Mouse (Mus musculus) limb, embryonic 10.5 days (tissue): ENCODE results near the gene Csad. TPM values are rescaled to one million over a fixed set of nuclear protein-coding genes. Genes with fewer than 3 reads are reported as not detected.
"Not testable (repeated sequence)": the region's sequence is repeated elsewhere in the genome, so short reads cannot be mapped to it uniquely, and the experiment has no call there.

Experiments used
- DNase-seq: peaks from one replicate; pipeline ENCODE4 v3.0.0-alpha.2; 2017; ENCODE audit warnings: low spot score
- H3K27ac ChIP-seq: fragments of 300-500 bp; sonication (generic); 2 replicates; pipeline ENCODE4 v1.5.1; 2016; ENCODE audit warnings: mild to moderate bottlenecking
- H3K27me3 ChIP-seq: fragments of 300-500 bp; sonication (generic); 2 replicates; pipeline ENCODE4 v1.6.1; 2016; ENCODE audit warnings: low read depth, mild to moderate bottlenecking; ENCODE audit not compliant: poor library complexity, severe bottlenecking
- H3K36me3 ChIP-seq: fragments of 300-500 bp; sonication (generic); 2 replicates; pipeline ENCODE4 v1.6.1; 2016; ENCODE audit warnings: mild to moderate bottlenecking, moderate library complexity
- H3K4me1 ChIP-seq: fragments of 300-500 bp; sonication (generic); 2 replicates; pipeline ENCODE4 v1.6.1; 2016
- H3K4me3 ChIP-seq: fragments of 300-500 bp; sonication (generic); 2 replicates; pipeline ENCODE4 v1.5.1; 2016; ENCODE audit warnings: mild to moderate bottlenecking, moderate library complexity
- H3K9me3 ChIP-seq: fragments of 300-500 bp; sonication (generic); replicated peaks from 2 replicates; pipeline ENCODE4 v1.6.1; 2016; ENCODE audit warnings: mild to moderate bottlenecking
- WGBS: fragments of 180-500 bp; shearing (Covaris S2); methylation state at CpG from one replicate; pipeline ENCODE4 v1.1.7; 2016; 5-methylcytosine and 5-hydroxymethylcytosine counted together
- polyA plus RNA-seq: library from polyadenylated mRNA; unstranded; fragments of >200 nt; fragmentation: Nextera tagmentation; extraction: Ambion mirVana; gene quantifications from 2 replicates; pipeline ENCODE4 v1.2.1, GENCODE M21; 2016

Csad gene
- polyA plus RNA-seq, 1 experiment from 2014 or later, result 55.0 TPM

GRCm38 (mm10) chr15:102225619-102226018 lies 21.1 kb upstream of the Csad start:
- Histone ChIP-seq H3K4me1 (peaks cover 15% of the 10 kb centered on the region), H3K27me3 (peaks cover 32% of the 10 kb centered on the region)
- DNase-seq, H3K4me3 ChIP-seq, H3K27ac ChIP-seq, H3K9me3 ChIP-seq, H3K36me3 ChIP-seq: not testable (repeated sequence)
- WGBS, result 78% methylated on average over 6 of the region's 6 CpGs

DNA sequence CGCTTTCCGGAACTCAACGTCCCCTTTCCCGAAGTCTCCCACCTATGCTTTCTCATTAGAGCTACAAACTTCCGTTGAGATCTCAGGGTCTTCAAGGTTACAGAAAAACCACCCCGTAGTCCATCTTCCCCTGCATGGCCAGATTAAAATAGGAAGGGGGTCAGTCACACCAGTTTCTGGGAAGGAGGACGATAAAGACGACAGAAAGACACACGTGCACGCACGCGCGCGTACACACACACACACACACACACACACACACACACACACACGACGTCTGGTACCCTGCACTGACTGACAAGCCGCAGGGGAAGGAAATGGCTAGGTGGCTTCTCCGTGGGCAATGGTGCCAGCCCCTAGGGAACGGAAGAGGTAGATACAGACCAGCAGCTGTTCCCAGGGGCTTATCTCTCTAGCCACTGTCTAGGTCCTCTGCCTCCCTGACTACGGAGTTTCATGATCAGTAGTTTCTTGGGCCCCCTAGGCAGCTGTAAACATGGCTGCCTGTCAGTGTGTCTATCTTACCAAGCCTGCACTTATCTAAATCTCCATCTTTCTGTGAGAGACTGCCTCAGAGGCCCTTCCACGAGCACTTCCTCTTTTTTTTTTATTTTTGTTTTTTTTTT lies 20.6 kb upstream of the Csad start:
- peak overlapping the region; percentile 58 for H3K4me3 ChIP-seq
- no peaks in the 10 kb centered on the region for H3K36me3 ChIP-seq
- DNase-seq, result no peak
- WGBS, result 19% methylated on average over 21 of the region's 21 CpGs
- no peaks in the 10 kb centered on the region for H3K9me3 ChIP-seq
- H3K27ac ChIP-seq, result peak overlapping the region; percentile 78
- H3K27me3 ChIP-seq, result peaks cover 32% of the 10 kb centered on the region
- H3K4me1 ChIP-seq, result peaks cover 15% of the 10 kb centered on the region

- H3K9me3 ChIP-seq, result no peaks in the 10 kb centered on the region
- H3K27ac ChIP-seq, result peak overlapping the region; percentile 78
- 3% methylated on average over 43 of the region's 43 CpGs for WGBS
- H3K36me3 ChIP-seq, result no peaks in the 10 kb centered on the region
- H3K4me1 ChIP-seq, result peaks cover 15% of the 10 kb centered on the region
- peak; percentile 89 for DNase-seq
- H3K4me3 ChIP-seq, result peak overlapping the region; percentile 58
- H3K27me3 ChIP-seq, result peaks cover 32% of the 10 kb centered on the region
Measured at GRCm38 (mm10) chr15:102224186-102224991, 19.9 kb upstream of the Csad start.

DNA sequence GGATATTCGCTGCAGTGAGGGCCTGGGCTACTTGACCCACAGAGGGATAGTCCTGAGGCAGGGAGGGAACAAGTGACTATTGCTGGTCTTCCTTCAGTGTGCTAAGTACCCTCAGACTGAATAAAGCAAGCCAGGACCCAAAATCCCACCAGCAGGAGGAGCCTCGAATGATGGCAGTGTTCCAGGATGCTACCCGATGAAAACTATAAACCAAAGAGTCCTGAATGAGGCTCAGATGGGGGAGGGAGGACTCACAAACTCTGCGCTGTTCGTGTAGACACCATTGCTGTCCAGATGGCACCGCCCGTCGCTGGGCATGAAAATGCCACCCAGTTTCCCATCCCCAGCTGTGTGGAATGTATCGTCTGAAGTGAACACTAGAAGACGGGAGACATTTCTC lies 17.9 kb upstream of the Csad start:
- H3K9me3 ChIP-seq, result no peaks in the 10 kb centered on the region
- H3K4me1 ChIP-seq, result peaks cover 15% of the 10 kb centered on the region
- no peak overlapping the region for H3K27ac ChIP-seq
- no peak for DNase-seq
- peaks cover 32% of the 10 kb centered on the region for H3K27me3 ChIP-seq
- 71% methylated on average over 10 of the region's 10 CpGs for WGBS
- H3K36me3 ChIP-seq, result peaks cover 6% of the 10 kb centered on the region
- no peak overlapping the region for H3K4me3 ChIP-seq

GRCm38 (mm10) chr15:102217325-102217724 lies 12.8 kb upstream of the Csad start:
- Histone ChIP-seq H3K4me1 (peaks cover 2% of the 10 kb centered on the region; the same call in 1 of the 2 replicates), H3K9me3 (no peaks in the 10 kb centered on the region), H3K4me3 (no peak overlapping the region), H3K36me3 (peaks cover 55% of the 10 kb centered on the region), H3K27me3 (peaks cover 8% of the 10 kb centered on the region), H3K27ac (no peak overlapping the region)
- DNase-seq, result no peak
- 84% methylated on average over 7 of the region's 7 CpGs for WGBS

- no peak overlapping the region for H3K27ac ChIP-seq
- H3K4me3 ChIP-seq, result no peak overlapping the region
- H3K36me3 ChIP-seq, result peaks cover 62% of the 10 kb centered on the region
- no peaks in the 10 kb centered on the region for H3K9me3 ChIP-seq
- no peak for DNase-seq
- 87% methylated on average over 16 of the region's 16 CpGs for WGBS
- peaks cover under 1% of the 10 kb centered on the region; the same call in 1 of the 2 replicates for H3K27me3 ChIP-seq
- H3K4me1 ChIP-seq, result peaks cover 2% of the 10 kb centered on the region; the same call in 1 of the 2 replicates
Measured at GRCm38 (mm10) chr15:102216459-102217228, 12.1 kb upstream of the Csad start.

DNA sequence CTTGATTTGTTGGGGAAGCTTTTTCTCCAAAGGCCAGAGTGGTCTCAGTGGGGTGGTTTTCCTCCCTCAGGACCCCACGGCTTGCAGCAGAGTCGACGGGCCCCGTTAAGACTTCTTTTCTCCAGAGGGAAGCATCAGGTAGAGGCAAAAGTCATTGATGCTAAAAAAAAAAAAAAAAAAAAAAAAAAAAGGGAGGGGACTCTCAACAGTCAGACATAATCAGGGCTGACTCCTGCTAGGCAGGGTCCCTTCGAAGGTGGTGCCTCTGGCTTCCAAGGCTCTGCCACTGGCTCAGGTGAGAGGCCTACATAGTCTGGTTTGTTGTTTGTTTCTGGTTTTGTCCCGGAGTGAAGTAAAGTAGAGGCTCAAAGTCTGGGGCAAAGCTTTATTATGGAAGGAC lies 11.1 kb upstream of the Csad start:
- Histone ChIP-seq H3K36me3 (peaks cover 72% of the 10 kb centered on the region), H3K4me3 (no peak overlapping the region), H3K27me3 (no peaks in the 10 kb centered on the region), H3K27ac (no peak overlapping the region), H3K9me3 (no peaks in the 10 kb centered on the region), H3K4me1 (peaks cover 2% of the 10 kb centered on the region; the same call in 1 of the 2 replicates)
- no peak for DNase-seq
- WGBS, result 73% methylated on average over 6 of the region's 6 CpGs

DNA sequence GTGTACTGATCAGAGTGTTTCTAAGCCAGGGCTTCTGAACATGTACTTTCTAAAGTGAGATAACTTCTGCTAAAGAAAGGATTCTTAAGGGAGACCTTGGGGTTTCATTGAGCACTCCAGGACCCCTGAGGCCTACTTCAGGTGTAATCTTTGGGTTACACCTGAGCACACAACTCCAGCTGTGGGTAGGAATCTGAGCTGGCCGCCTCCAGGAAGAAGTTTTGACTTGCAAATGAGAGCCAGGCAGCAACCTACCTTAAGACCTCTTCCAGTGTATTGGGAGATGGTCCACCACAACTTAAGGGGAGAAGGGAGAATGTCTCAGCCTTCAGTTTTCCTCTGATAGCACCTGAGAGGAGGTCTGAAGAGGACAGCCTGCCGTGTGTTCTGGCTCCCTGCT lies 9.6 kb upstream of the Csad start:
- Histone ChIP-seq H3K27me3 (no peaks in the 10 kb centered on the region), H3K27ac (no peak overlapping the region), H3K4me3 (no peak overlapping the region), H3K9me3 (no peaks in the 10 kb centered on the region), H3K4me1 (peaks cover 2% of the 10 kb centered on the region; the same call in 1 of the 2 replicates), H3K36me3 (peaks cover 87% of the 10 kb centered on the region)
- WGBS, result 62% methylated on average over 2 of the region's 2 CpGs
- DNase-seq, result no peak

DNA sequence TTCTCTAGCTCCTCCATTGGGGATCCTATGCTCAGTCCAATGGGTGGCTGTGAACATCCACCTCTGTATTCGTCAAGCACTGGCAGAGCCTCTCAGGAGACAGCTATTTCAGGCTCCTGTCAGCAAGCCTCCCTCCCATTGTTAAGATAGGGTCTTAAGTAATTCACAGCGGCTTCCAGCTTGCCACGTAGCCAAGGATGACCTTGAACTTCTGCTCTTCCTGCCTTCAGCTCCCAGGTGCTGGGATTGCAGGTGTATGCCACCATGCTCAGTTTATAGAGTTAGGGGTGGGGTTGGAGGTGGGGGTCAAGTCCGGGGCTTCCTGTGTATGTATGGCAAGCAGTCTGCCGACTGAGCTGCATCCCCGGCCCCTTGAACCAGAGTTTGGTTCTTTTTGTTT lies 7.4 kb upstream of the Csad start:
- 88% methylated on average over 6 of the region's 6 CpGs for WGBS
- no peak for DNase-seq
- Histone ChIP-seq H3K4me3 (no peak overlapping the region), H3K36me3 (peaks cover 99% of the 10 kb centered on the region), H3K27ac (no peak overlapping the region), H3K27me3 (no peaks in the 10 kb centered on the region), H3K4me1 (peaks cover under 1% of the 10 kb centered on the region; the same call in 1 of the 2 replicates), H3K9me3 (no peaks in the 10 kb centered on the region)

DNA sequence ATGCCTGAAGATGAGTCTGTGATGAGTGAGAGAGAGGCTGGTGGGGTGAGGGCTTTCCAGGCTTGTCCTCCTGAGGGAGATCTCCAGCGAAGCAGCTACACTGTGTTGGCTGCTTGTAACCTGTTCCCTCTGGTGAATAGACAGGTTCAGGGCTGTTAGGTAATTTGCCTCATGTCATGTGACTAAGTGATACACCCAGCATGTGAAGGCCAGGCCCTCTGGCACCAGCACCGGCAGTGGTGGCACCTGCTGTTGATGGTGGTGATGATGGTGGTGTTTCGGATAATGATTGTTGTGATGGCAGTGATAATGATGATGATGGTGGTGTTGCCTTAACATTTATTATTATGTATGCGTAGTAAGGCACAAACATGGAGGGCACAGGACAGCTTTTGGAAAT lies 6.3 kb upstream of the Csad start:
- H3K4me1 ChIP-seq, result peaks cover 1% of the 10 kb centered on the region
- WGBS, result 96% methylated on average over 4 of the region's 4 CpGs
- H3K36me3 ChIP-seq, result peaks cover 98% of the 10 kb centered on the region
- no peaks in the 10 kb centered on the region for H3K9me3 ChIP-seq
- no peak overlapping the region for H3K4me3 ChIP-seq
- DNase-seq, result no peak
- no peak overlapping the region for H3K27ac ChIP-seq
- no peaks in the 10 kb centered on the region for H3K27me3 ChIP-seq

GRCm38 (mm10) chr15:102209114-102209513 lies 4.6 kb upstream of the Csad start:
- 87% methylated on average over 8 of the region's 8 CpGs for WGBS
- H3K36me3 ChIP-seq, result peaks cover 96% of the 10 kb centered on the region

GRCm38 (mm10) chr15:102208092-102208561 lies 3.6 kb upstream of the Csad start:
- WGBS, result 89% methylated on average over 9 of the region's 9 CpGs
- H3K4me1 ChIP-seq, result peaks cover 19% of the 10 kb centered on the region
- H3K27ac ChIP-seq, result no peak overlapping the region
- no peak overlapping the region for H3K4me3 ChIP-seq
- DNase-seq, result no peak
- H3K27me3 ChIP-seq, result no peaks in the 10 kb centered on the region
- H3K36me3 ChIP-seq, result peaks cover 86% of the 10 kb centered on the region
- H3K9me3 ChIP-seq, result no peaks in the 10 kb centered on the region

More at GRCm38 (mm10) chr15:102209114-102209513, 4.6 kb upstream of the Csad start:
- H3K4me3 ChIP-seq, result no peak overlapping the region
- no peak for DNase-seq
- no peaks in the 10 kb centered on the region for H3K9me3 ChIP-seq
- peaks cover 18% of the 10 kb centered on the region for H3K4me1 ChIP-seq
- no peaks in the 10 kb centered on the region for H3K27me3 ChIP-seq
- no peak overlapping the region for H3K27ac ChIP-seq
